Comparison of ENCODE assay signal across 21 mouse cellular contexts in the genomic region with DNA sequence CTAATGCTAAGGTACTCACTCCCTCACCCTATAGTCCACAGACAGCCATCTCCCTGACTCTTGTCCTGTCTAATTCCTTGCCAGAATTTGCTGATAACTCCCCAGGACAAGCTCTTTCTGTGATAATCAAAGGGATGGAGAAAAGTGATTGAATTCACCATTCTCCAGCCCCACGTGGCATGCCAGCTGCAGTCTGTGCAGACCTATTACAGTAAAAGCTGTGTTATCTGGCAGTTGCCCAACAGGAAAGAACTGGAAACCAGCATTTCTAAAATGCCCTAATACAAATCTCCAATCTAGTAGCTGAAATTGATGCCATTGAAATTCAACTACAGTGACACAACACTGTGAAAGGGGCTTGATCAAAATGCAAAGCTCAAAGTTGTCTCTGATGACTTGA.
A peak's percentile ranks its signal among the peaks of the same experiment; 100 is the strongest.
DNase-seq lines count a peak whose midpoint lies in the region; ATAC-seq and TF ChIP-seq lines count a peak whose summit lies in the region.
"Had no signal": no experiment of that assay in that cellular context is flagged by ENCODE, and none has a peak within 500 bp of the region (broad histone marks: within the 10 kb centered on the region; RNA-seq: fewer than 3 reads in every experiment).

No protein-coding gene starts in this region.

- H3K4me2 ChIP-seq in hindbrain, postnatal 0 days (ENCODE audit: low read depth, low read length) = no peak overlapping the region
- no peak overlapping the region for H3K4me2 ChIP-seq in hindbrain, embryonic 11.5 days (replicated peaks; ENCODE audit: low read depth, low read length)
- no peak overlapping the region for H3K4me2 ChIP-seq in forebrain, embryonic 16.5 days (ENCODE audit: low read length)
- H3K4me2 ChIP-seq in midbrain, embryonic 16.5 days (ENCODE audit: low read length) = no peak overlapping the region
- H3K4me2 ChIP-seq: embryonic facial prominence, embryonic 12.5 days; limb, embryonic 15.5 days; neural tube, embryonic 15.5 days had no signal

- H3K9ac ChIP-seq in hindbrain, postnatal 0 days (replicated peaks; ENCODE audit: low read length) = no peak overlapping the region
- H3K9ac ChIP-seq in hindbrain, embryonic 11.5 days (ENCODE audit: low read depth, low read length) = no peak overlapping the region
- H3K9ac ChIP-seq in forebrain, embryonic 16.5 days (replicated peaks; ENCODE audit: low read depth, low read length) = no peak overlapping the region
- no peak overlapping the region for H3K9ac ChIP-seq in midbrain, embryonic 16.5 days (ENCODE audit: low read depth, low read length)
- H3K9ac ChIP-seq: embryonic facial prominence, embryonic 12.5 days; limb, embryonic 15.5 days; liver, postnatal 0 days; neural tube, embryonic 15.5 days had no signal

- no peak overlapping the region for H3K4me3 ChIP-seq in hindbrain, postnatal 0 days (ENCODE audit: low read length)
- H3K4me3 ChIP-seq in hindbrain, embryonic 11.5 days (ENCODE audit: low read depth, low read length) = no peak overlapping the region
- no peak overlapping the region for H3K4me3 ChIP-seq in forebrain, embryonic 16.5 days (replicated peaks; ENCODE audit: low read length)
- H3K4me3 ChIP-seq in midbrain, embryonic 16.5 days (ENCODE audit: low read depth, low read length) = no peak overlapping the region
- H3K4me3 ChIP-seq: embryonic facial prominence, embryonic 12.5 days; heart, embryonic 10.5 days; limb, embryonic 15.5 days; neural tube, embryonic 15.5 days had no signal

- 33% methylated on average over 1 of the region's 1 CpGs for WGBS in hindbrain, postnatal 0 days
- 40% methylated on average over 1 of the region's 1 CpGs for WGBS in hindbrain, embryonic 11.5 days
- 19% methylated on average over 1 of the region's 1 CpGs for WGBS in forebrain, embryonic 16.5 days
- 19% methylated on average over 1 of the region's 1 CpGs for WGBS in midbrain, embryonic 16.5 days

- no peak for TF ChIP-seq CTCF in hindbrain, postnatal 0 days (IDR thresholded peaks at IDR 0.05; ENCODE audit: low read depth)

- H3K27me3 ChIP-seq in hindbrain, postnatal 0 days (ENCODE audit: insufficient read depth, low read length) = no peaks in the 10 kb centered on the region
- H3K27me3 ChIP-seq in hindbrain, embryonic 11.5 days (ENCODE audit: control insufficient read depth, insufficient read depth, low read length) = no peaks in the 10 kb centered on the region
- H3K27me3 ChIP-seq in forebrain, embryonic 16.5 days (replicated peaks; ENCODE audit: control insufficient read depth, insufficient read depth, low read length) = no peaks in the 10 kb centered on the region
- H3K27me3 ChIP-seq in midbrain, embryonic 16.5 days (ENCODE audit: control insufficient read depth, insufficient read depth, low read depth, low read length) = no peaks in the 10 kb centered on the region
- H3K27me3 ChIP-seq: embryonic facial prominence, embryonic 12.5 days; limb, embryonic 15.5 days; neural tube, embryonic 15.5 days had no signal

- DNase-seq in hindbrain, postnatal 0 days (ENCODE audit: low spot score) = peak; percentile 39
- DNase-seq in hindbrain, embryonic 11.5 days (ENCODE audit: low spot score) = no peak
- peak; percentile 2 for DNase-seq in right cerebral cortex, postnatal 14 days
- no peak for DNase-seq in right cerebral cortex, postnatal 36 days (ENCODE audit: low spot score in 2 of 2)
- no peak for DNase-seq in ovary, adult 18-20 months (ENCODE audit: low spot score)
- DNase-seq in spleen, postnatal 14 days (ENCODE audit: low spot score in 2 of 2) = no peak
- DNase-seq: adrenal gland, postnatal 14 days; cerebellum, postnatal 25 days; gastrocnemius, postnatal 25 days; kidney, postnatal 14 days; liver, postnatal 0 days; lung, postnatal 4 days; retina, postnatal 1 day had no signal

- ATAC-seq in hindbrain, postnatal 0 days = no peak
- ATAC-seq in hindbrain, embryonic 11.5 days (ENCODE audit: low FRiP score) = no peak
- ATAC-seq in forebrain, embryonic 16.5 days = peak; percentile 95
- peak; percentile 67; the same call in 1 of the 2 replicates for ATAC-seq in midbrain, embryonic 16.5 days
- ATAC-seq: CD4-positive, CD25-positive, alpha-beta regulatory T cell, adult 4 months; intestine, embryonic 16.5 days; liver, postnatal 0 days had no signal

- H3K4me1 ChIP-seq in hindbrain, postnatal 0 days (ENCODE audit: insufficient read depth, low read length) = no peaks in the 10 kb centered on the region
- H3K4me1 ChIP-seq in hindbrain, embryonic 11.5 days (replicated peaks; ENCODE audit: control insufficient read depth, insufficient read depth, low read length) = no peaks in the 10 kb centered on the region
- no peaks in the 10 kb centered on the region; the same call in 1 of the 2 replicates for H3K4me1 ChIP-seq in forebrain, embryonic 16.5 days (replicated peaks; ENCODE audit: control insufficient read depth, insufficient read depth, low read length)
- no peaks in the 10 kb centered on the region; the same call in 1 of the 2 replicates for H3K4me1 ChIP-seq in midbrain, embryonic 16.5 days (ENCODE audit: control insufficient read depth, insufficient read depth, low read length)
- H3K4me1 ChIP-seq: embryonic facial prominence, embryonic 12.5 days; heart, embryonic 10.5 days; limb, embryonic 15.5 days; neural tube, embryonic 15.5 days had no signal

- H3K27ac ChIP-seq in hindbrain, postnatal 0 days = no peak overlapping the region
- no peak overlapping the region for H3K27ac ChIP-seq in hindbrain, embryonic 11.5 days (ENCODE audit: low read depth, low read length)
- H3K27ac ChIP-seq in forebrain, embryonic 16.5 days (ENCODE audit: low read length) = no peak overlapping the region
- H3K27ac ChIP-seq in midbrain, embryonic 16.5 days (ENCODE audit: low read length) = no peak overlapping the region
- H3K27ac ChIP-seq: embryonic facial prominence, embryonic 12.5 days; heart, embryonic 10.5 days; limb, embryonic 15.5 days; neural tube, embryonic 15.5 days had no signal

- H3K9me3 ChIP-seq in hindbrain, postnatal 0 days (ENCODE audit: low read length) = no peaks in the 10 kb centered on the region
- H3K9me3 ChIP-seq in hindbrain, embryonic 11.5 days (ENCODE audit: control insufficient read depth, low read length) = no peaks in the 10 kb centered on the region
- H3K9me3 ChIP-seq in forebrain, embryonic 16.5 days (ENCODE audit: control insufficient read depth, low read length) = no peaks in the 10 kb centered on the region
- H3K9me3 ChIP-seq in midbrain, embryonic 16.5 days (replicated peaks; ENCODE audit: control insufficient read depth, low read length, poor library complexity, severe bottlenecking) = no peaks in the 10 kb centered on the region
- H3K9me3 ChIP-seq: embryonic facial prominence, embryonic 12.5 days; heart, embryonic 10.5 days; limb, embryonic 15.5 days; neural tube, embryonic 15.5 days had no signal

- H3K36me3 ChIP-seq in hindbrain, postnatal 0 days (ENCODE audit: insufficient read depth, low read length) = no peaks in the 10 kb centered on the region
- no peaks in the 10 kb centered on the region for H3K36me3 ChIP-seq in hindbrain, embryonic 11.5 days (ENCODE audit: control insufficient read depth, insufficient read depth, low read length)
- no peaks in the 10 kb centered on the region for H3K36me3 ChIP-seq in forebrain, embryonic 16.5 days (ENCODE audit: control insufficient read depth, insufficient read depth)
- H3K36me3 ChIP-seq in midbrain, embryonic 16.5 days (ENCODE audit: control insufficient read depth, insufficient read depth, low read length) = no peaks in the 10 kb centered on the region
- H3K36me3 ChIP-seq: embryonic facial prominence, embryonic 12.5 days; heart, embryonic 10.5 days; limb, embryonic 15.5 days; neural tube, embryonic 15.5 days had no signal

Comparison
In these comparisons a context has a peak if more than half of its experiments do, and no peak if none do; other contexts are left out.
1. DNase-seq: peak in hindbrain, postnatal 0 days (single experiment) and right cerebral cortex, postnatal 14 days (single experiment); none in hindbrain, embryonic 11.5 days (single experiment), right cerebral cortex, postnatal 36 days (0 of 2), ovary, adult 18-20 months (single experiment) and spleen, postnatal 14 days (0 of 2).
2. ATAC-seq: peak in forebrain, embryonic 16.5 days (single experiment) and midbrain, embryonic 16.5 days (single experiment); none in hindbrain, postnatal 0 days (single experiment) and hindbrain, embryonic 11.5 days (single experiment).